Mouse (Mus musculus) heart, postnatal 0 days (tissue): ENCODE measurements at regions not wholly inside any gene's neighbourhood (a gene's known extent, or its start where the extent isn't known, plus 50 kb on each side); places are given as distances from the start of the nearest gene placed in this dataset.

Experiments
- ATAC-seq: fragments of 200-750 bp; cut with Nextera tagmentation; 2 replicates; pipeline ENCODE4 v1.8.0; 2017; ENCODE audit warnings: low read depth, moderate number of reproducible peaks, moderate library complexity; ENCODE audit not compliant: insufficient read depth
- DNase-seq: peaks from one replicate; pipeline ENCODE4 v3.0.0-alpha.2; 2016; ENCODE audit warnings: low spot score
- H3K27ac ChIP-seq: fragments of 300-500 bp; sonication (generic); 2 replicates; pipeline ENCODE4 v1.5.1; 2014; ENCODE audit warnings: low read depth, mild to moderate bottlenecking
- H3K27me3 ChIP-seq: fragments of 300-500 bp; sonication (generic); 2 replicates; pipeline ENCODE4 v1.6.1; 2014; ENCODE audit warnings: low read length, mixed read lengths; ENCODE audit not compliant: control insufficient read depth, insufficient read depth
- H3K36me3 ChIP-seq: fragments of 300-500 bp; sonication (generic); replicated peaks from 2 replicates; pipeline ENCODE4 v1.6.1; 2014; ENCODE audit warnings: low read length, mixed read lengths; ENCODE audit not compliant: control insufficient read depth, insufficient read depth
- H3K4me1 ChIP-seq: fragments of 300-500 bp; sonication (generic); 2 replicates; pipeline ENCODE4 v1.6.1; 2014; ENCODE audit warnings: antibody characterized with exemption; ENCODE audit not compliant: control insufficient read depth, insufficient read depth
- H3K4me2 ChIP-seq: fragments of 300-500 bp; sonication (generic); 2 replicates; pipeline ENCODE4 v1.6.1; 2014; ENCODE audit warnings: low read depth, mild to moderate bottlenecking, low read length, moderate library complexity
- H3K4me3 ChIP-seq: fragments of 300-500 bp; sonication (generic); 2 replicates; pipeline ENCODE4 v1.5.1; 2014; ENCODE audit warnings: low read depth, low read length
- H3K9ac ChIP-seq: fragments of 300-500 bp; sonication (generic); replicated peaks from 2 replicates; pipeline ENCODE4 v1.6.1; 2014; ENCODE audit warnings: low read depth, low read length, mixed read lengths
- H3K9me3 ChIP-seq: fragments of 300-500 bp; sonication (generic); replicated peaks from 2 replicates; pipeline ENCODE4 v1.6.1; 2016; ENCODE audit warnings: low read length; ENCODE audit not compliant: control insufficient read depth
- CTCF ChIP-seq: IDR thresholded peaks from 2 replicates; pipeline ENCODE4 v1.5.1; 2016; ENCODE audit warnings: antibody characterized with exemption, control low read depth, low read depth
- EP300 ChIP-seq: IDR thresholded peaks from 2 replicates; pipeline ENCODE4 v1.6.1; 2016; ENCODE audit warnings: antibody characterized with exemption, low read depth
- WGBS: fragments of 180-500 bp; shearing (Covaris S2); extraction: QIAGEN DNeasy Blood & Tissue Kit; methylation state at CpG from one replicate; pipeline ENCODE4 v1.1.7; 2014; 5-methylcytosine and 5-hydroxymethylcytosine counted together

DNA sequence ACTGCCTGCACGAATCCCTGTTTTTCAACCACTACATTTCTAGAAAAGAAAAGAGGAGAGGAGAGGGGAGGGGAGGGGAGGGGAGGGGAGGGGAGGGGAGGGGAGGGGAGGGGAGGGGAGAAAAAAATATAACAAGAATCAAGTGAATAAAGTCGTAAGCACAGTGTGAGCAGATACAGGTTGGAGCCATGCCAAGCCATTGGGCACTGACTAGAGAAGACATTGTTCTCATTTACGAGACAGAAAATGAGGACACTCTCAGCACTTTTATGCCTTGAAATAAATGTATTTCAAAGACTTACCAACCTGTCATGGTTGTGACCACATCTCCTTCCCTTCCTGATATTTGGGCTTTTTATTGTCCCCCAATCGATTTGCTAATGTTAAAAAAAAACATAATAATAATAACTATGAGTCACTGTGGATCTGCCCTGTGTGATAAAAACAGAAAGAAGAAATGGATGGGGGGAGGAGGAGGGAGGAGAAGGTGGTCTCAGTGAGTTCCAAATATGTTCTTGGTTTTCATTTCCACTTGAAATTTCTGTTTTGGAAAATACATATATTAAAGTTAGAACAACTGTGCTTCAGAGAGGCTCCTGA is 177.8 kb upstream of the Cpeb2 start:
- H3K4me2 ChIP-seq, result no peak overlapping the region
- no peaks in the 10 kb centered on the region for H3K9me3 ChIP-seq
- no peak for ATAC-seq
- H3K4me1 ChIP-seq, result 0 out of 2 replicates have a peak, but pooled peaks cover 5% of the 10 kb centered on the region
- H3K27ac ChIP-seq, result no peak overlapping the region
- no peak overlapping the region for H3K4me3 ChIP-seq
- no peak for DNase-seq
- no peak for TF ChIP-seq EP300
- TF ChIP-seq CTCF, result no peak
- no peak overlapping the region for H3K9ac ChIP-seq
- no peaks in the 10 kb centered on the region for H3K27me3 ChIP-seq
- 38% methylated on average over 4 of the region's 4 CpGs for WGBS
- no peaks in the 10 kb centered on the region for H3K36me3 ChIP-seq

DNA sequence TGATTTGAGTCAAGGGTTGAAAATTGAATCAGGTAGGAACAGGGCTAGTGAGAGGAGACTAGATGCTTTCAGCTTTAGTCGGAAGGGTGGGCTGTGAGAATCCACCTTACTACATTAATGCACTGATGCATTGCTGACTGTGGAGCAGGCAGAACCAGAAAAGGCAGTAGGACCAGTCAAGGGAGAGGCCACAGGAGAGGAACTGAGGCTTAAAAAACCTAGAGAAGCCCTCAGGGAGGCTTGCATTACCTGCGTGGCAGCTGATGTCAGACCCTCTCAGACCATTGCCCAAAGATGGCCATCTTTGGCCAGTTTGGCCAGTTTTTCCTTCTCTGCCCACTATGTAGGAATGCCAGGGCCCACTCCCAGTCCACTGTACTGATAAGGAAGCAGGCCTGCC is 176.5 kb upstream of the Cpeb2 start:
- no peak for DNase-seq
- Histone ChIP-seq H3K4me3 (no peak overlapping the region), H3K4me2 (no peak overlapping the region), H3K27me3 (no peaks in the 10 kb centered on the region), H3K36me3 (no peaks in the 10 kb centered on the region), H3K9me3 (no peaks in the 10 kb centered on the region), H3K9ac (no peak overlapping the region), H3K27ac (no peak overlapping the region), H3K4me1 (no peaks in the 10 kb centered on the region)
- TF ChIP-seq CTCF (no peak), EP300 (no peak)
- no peak for ATAC-seq
- 79% methylated on average over 2 of the region's 2 CpGs for WGBS

DNA sequence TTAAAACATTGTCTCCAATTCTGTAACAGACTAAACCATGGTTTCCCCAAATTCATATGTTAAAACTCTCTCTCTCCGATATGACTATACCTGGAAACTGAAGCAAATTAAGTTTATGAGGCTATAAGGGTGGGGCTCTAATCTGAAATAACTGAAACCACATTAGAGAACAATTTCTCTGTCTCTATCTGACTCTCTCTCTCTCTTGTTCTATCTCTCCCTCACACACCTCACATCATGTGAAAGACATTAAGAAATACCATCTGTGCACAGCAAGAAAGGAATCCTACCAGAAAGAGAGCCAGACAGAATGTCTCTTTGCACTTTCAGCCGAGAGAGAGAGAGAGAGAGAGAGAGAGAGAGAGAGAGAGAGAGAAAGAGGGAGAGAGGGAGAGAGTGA is 171.7 kb upstream of the Cpeb2 start:
- Histone ChIP-seq H3K9me3 (no peaks in the 10 kb centered on the region), H3K4me3 (no peak overlapping the region), H3K36me3 (no peaks in the 10 kb centered on the region), H3K4me2 (no peak overlapping the region), H3K27me3 (no peaks in the 10 kb centered on the region), H3K9ac (no peak overlapping the region), H3K4me1 (peaks cover 4% of the 10 kb centered on the region; the same call in 1 of the 2 replicates), H3K27ac (no peak overlapping the region)
- no peak for ATAC-seq
- 76% methylated on average over 2 of the region's 2 CpGs for WGBS
- no peak for DNase-seq
- TF ChIP-seq CTCF (no peak), EP300 (no peak)

DNA sequence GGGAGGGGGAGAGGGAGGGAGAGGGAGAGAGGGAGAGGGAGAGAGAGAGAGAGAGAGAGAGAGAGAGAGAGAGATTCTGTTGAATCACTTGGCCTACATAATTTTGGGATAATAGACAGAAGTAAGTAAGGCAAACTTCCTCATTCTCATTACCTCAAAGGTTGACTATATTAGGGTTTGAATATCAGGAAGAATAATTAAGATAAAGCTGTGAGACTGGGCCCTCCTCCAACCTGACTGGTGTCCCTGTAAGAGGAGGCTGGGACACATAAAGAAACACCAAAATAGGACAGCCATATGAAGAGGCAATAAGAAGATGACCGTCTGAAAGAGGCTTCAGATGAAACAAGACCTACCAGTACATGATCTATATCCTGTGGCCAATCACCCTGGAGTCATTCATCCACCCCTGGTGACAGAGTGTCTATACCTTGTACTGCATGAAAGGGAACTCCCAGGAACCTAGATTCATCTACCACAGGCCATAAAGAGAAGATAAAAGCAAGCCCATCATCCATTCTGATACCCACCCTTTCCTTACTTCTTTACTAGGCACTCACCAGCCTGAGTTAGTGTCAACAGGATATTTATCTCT is 171.1 kb upstream of the Cpeb2 start:
- DNase-seq (no peak), ATAC-seq (no peak)
- no peak overlapping the region for H3K27ac ChIP-seq
- peaks cover 4% of the 10 kb centered on the region; the same call in 1 of the 2 replicates for H3K4me1 ChIP-seq
- H3K4me2 ChIP-seq, result no peak overlapping the region
- H3K27me3 ChIP-seq, result no peaks in the 10 kb centered on the region
- no peak overlapping the region for H3K4me3 ChIP-seq
- H3K9ac ChIP-seq, result no peak overlapping the region
- WGBS, result 33% methylated on average over 1 of the region's 1 CpGs
- TF ChIP-seq CTCF, result no peak
- no peak for TF ChIP-seq EP300
- H3K36me3 ChIP-seq, result no peaks in the 10 kb centered on the region
- no peaks in the 10 kb centered on the region for H3K9me3 ChIP-seq

DNA sequence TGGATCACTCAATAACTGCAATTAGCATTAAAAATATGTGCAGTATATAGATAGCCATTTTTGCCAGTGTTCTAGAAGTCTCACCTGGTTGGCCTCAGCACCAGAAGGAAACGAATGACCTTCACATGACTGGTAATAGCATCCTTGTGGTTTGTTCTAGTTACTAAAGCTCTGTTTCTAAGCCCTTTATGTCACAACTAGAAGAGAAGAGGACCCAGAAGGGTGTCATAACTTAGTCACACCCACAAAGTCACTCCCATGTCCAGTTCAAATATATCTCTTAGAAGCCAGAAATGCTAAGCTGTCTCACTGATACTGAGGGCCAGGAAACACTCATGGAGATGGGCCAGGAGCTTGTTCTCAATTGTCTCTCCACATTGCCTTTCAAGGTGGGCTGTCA is 170.5 kb upstream of the Cpeb2 start:
- DNase-seq (no peak), ATAC-seq (no peak)
- H3K9me3 ChIP-seq, result no peaks in the 10 kb centered on the region
- H3K9ac ChIP-seq, result no peak overlapping the region
- TF ChIP-seq EP300, result no peak
- TF ChIP-seq CTCF, result no peak
- H3K27me3 ChIP-seq, result no peaks in the 10 kb centered on the region
- H3K4me3 ChIP-seq, result no peak overlapping the region
- WGBS, result 93% methylated on average over 1 of the region's 1 CpGs
- H3K27ac ChIP-seq, result no peak overlapping the region
- no peak overlapping the region for H3K4me2 ChIP-seq
- H3K4me1 ChIP-seq, result peaks cover 4% of the 10 kb centered on the region; the same call in 1 of the 2 replicates
- no peaks in the 10 kb centered on the region for H3K36me3 ChIP-seq

DNA sequence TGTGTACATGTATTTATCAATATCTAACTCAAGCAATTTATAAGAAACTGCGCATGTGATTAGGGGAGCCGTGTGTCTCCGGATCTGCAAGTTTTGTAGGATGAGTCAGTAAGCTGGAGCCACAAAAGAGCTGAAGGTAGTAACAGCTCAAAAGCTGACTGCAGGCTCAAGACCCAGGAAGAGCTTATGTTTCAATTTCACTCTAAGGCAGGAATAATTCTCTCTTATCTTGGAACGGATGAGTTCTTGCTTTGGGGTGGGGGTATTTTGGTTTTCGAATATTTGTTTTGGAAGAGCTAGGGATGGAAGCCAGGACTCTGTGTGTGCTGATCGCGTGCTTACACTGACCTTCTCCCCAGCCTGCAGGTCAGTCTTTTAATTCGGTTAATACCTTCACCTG is 169.6 kb upstream of the Cpeb2 start:
- Histone ChIP-seq H3K9ac (no peak overlapping the region), H3K36me3 (no peaks in the 10 kb centered on the region), H3K4me2 (no peak overlapping the region), H3K4me1 (peaks cover 4% of the 10 kb centered on the region; the same call in 1 of the 2 replicates), H3K4me3 (no peak overlapping the region), H3K9me3 (no peaks in the 10 kb centered on the region), H3K27me3 (no peaks in the 10 kb centered on the region), H3K27ac (no peak overlapping the region)
- no peak for DNase-seq
- TF ChIP-seq EP300 (no peak), CTCF (no peak)
- 76% methylated on average over 8 of the region's 8 CpGs for WGBS
- ATAC-seq, result no peak
